Comparison of ENCODE assay signal across 8 mouse cellular contexts in the genomic region with DNA sequence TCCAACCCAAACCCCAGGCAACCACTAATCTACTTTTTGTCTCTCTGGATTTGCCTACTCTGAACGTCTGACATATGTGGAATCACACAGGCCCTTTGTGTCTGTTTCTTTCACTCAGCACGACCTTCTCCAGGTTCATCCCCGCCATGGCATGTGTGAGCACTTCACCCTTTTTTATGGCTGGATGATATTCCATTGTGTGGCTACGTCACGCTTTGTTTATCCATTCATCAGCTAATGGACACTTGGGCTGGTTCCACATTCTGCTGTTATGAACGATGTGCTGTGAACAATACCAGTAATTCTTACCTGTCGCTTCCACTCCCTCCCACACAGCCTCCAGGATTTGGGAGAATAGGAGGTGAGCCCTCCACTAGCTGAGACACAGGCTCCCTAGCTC. TPM values are rescaled to one million over a fixed set of nuclear protein-coding genes. Genes with fewer than 3 reads are reported as not detected.
DNase-seq lines count a peak whose midpoint lies in the region; ATAC-seq and TF ChIP-seq lines count a peak whose summit lies in the region.

No protein-coding gene starts in this region.

- TF ChIP-seq CTCF in testis, adult 2 months (IDR thresholded peaks at IDR 0.05; ENCODE audit: control insufficient read depth, insufficient read depth, insufficient replicate concordance, low read depth, low read length) = no peak

- H3K4me3 ChIP-seq in hindbrain, embryonic 10.5 days = peak overlapping the region; percentile 89; the same call in 1 of the 2 replicates
- no peak overlapping the region for H3K4me3 ChIP-seq in hindbrain, embryonic 16.5 days (ENCODE audit: low read length)
- H3K4me3 ChIP-seq in testis, adult 2 months (ENCODE audit: control insufficient read depth, low read depth, low read length) = peak overlapping the region; percentile 68
- H3K4me3 ChIP-seq in limb, embryonic 13.5 days = peak overlapping the region; percentile 99

- peaks cover 35% of the 10 kb centered on the region for H3K36me3 ChIP-seq in hindbrain, embryonic 10.5 days
- H3K36me3 ChIP-seq in hindbrain, embryonic 16.5 days (ENCODE audit: control insufficient read depth, insufficient read depth, low read length) = no peaks in the 10 kb centered on the region
- no peaks in the 10 kb centered on the region for H3K36me3 ChIP-seq in testis, adult 2 months (ENCODE audit: control insufficient read depth, insufficient read depth, low read length)
- H3K36me3 ChIP-seq in limb, embryonic 13.5 days = peaks cover 42% of the 10 kb centered on the region

- H3K9me3 ChIP-seq in hindbrain, embryonic 10.5 days = peaks cover 12% of the 10 kb centered on the region
- H3K9me3 ChIP-seq in hindbrain, embryonic 16.5 days (ENCODE audit: control insufficient read depth, low read length) = peaks cover 4% of the 10 kb centered on the region; the same call in 1 of the 2 replicates
- H3K9me3 ChIP-seq in limb, embryonic 13.5 days = peaks cover 14% of the 10 kb centered on the region

- H3K27ac ChIP-seq in hindbrain, embryonic 10.5 days = no peak overlapping the region
- H3K27ac ChIP-seq in hindbrain, embryonic 16.5 days (ENCODE audit: low read depth, low read length) = no peak overlapping the region
- no peak overlapping the region for H3K27ac ChIP-seq in testis, adult 2 months (ENCODE audit: control insufficient read depth, insufficient read depth, low read depth, low read length)
- H3K27ac ChIP-seq in limb, embryonic 13.5 days = peak overlapping the region; percentile 73; the same call in 1 of the 2 replicates

- no peak overlapping the region for H3K9ac ChIP-seq in hindbrain, embryonic 16.5 days (ENCODE audit: low read depth, low read length)
- no peak overlapping the region for H3K9ac ChIP-seq in limb, embryonic 13.5 days

- H3K4me2 ChIP-seq in hindbrain, embryonic 16.5 days (ENCODE audit: low read length) = no peak overlapping the region
- peak overlapping the region; percentile 91 for H3K4me2 ChIP-seq in limb, embryonic 13.5 days (replicated peaks)

- no peak for ATAC-seq in hindbrain, embryonic 16.5 days
- ATAC-seq in limb, embryonic 13.5 days (ENCODE audit: low FRiP score, low read depth) = no peak

- DNase-seq in hindbrain, embryonic 10.5 days (ENCODE audit: low spot score) = no peak
- DNase-seq in testis, postnatal 14 days (ENCODE audit: low spot score) = no peak
- DNase-seq in thymus, postnatal 10 days (ENCODE audit: low spot score in 2 of 2) = no peak
- DNase-seq in right cerebral cortex, postnatal 4 days = no peak
- no peak for DNase-seq in urinary bladder, postnatal 25 days (ENCODE audit: low spot score)

- peaks cover 70% of the 10 kb centered on the region for H3K4me1 ChIP-seq in hindbrain, embryonic 10.5 days (replicated peaks)
- peaks cover 26% of the 10 kb centered on the region for H3K4me1 ChIP-seq in hindbrain, embryonic 16.5 days (ENCODE audit: control insufficient read depth, insufficient read depth, low read depth, low read length)
- H3K4me1 ChIP-seq in testis, adult 2 months (ENCODE audit: control insufficient read depth, insufficient read depth, low read length) = peaks cover 13% of the 10 kb centered on the region
- peaks cover 55% of the 10 kb centered on the region for H3K4me1 ChIP-seq in limb, embryonic 13.5 days

- WGBS in hindbrain, embryonic 10.5 days = 36% methylated on average over 7 of the region's 7 CpGs
- 40% methylated on average over 7 of the region's 7 CpGs for WGBS in hindbrain, embryonic 16.5 days
- WGBS in limb, embryonic 13.5 days = 67% methylated on average over 7 of the region's 7 CpGs

- peaks cover 20% of the 10 kb centered on the region for H3K27me3 ChIP-seq in hindbrain, embryonic 10.5 days (ENCODE audit: insufficient read depth, poor library complexity, severe bottlenecking)
- peaks cover 9% of the 10 kb centered on the region for H3K27me3 ChIP-seq in hindbrain, embryonic 16.5 days (replicated peaks; ENCODE audit: control insufficient read depth, insufficient read depth, low read length)
- H3K27me3 ChIP-seq in testis, adult 2 months (ENCODE audit: control insufficient read depth, insufficient read depth, low read length) = no peaks in the 10 kb centered on the region
- no peaks in the 10 kb centered on the region for H3K27me3 ChIP-seq in limb, embryonic 13.5 days

- TF ChIP-seq POLR2A in testis, adult 2 months (IDR thresholded peaks at IDR 0.05; ENCODE audit: control insufficient read depth, low read depth, low read length) = no peak

RNA-seq across cellular contexts. Expression of gene Smad6, which starts 5.8 kb away (rescaled TPM):
- polyA plus RNA-seq in hindbrain, embryonic 10.5 days (2016; fragmentation: Nextera tagmentation; extraction: Ambion mirVana) = 5.3 and 6.7 TPM in 2 replicates
- polyA plus RNA-seq in hindbrain, embryonic 16.5 days (2015; fragmentation: Nextera tagmentation; extraction: Ambion mirVana) = 1.4 and 1.6 TPM in 2 replicates
- 34.5 and 38.1 TPM in 2 replicates for polyA plus RNA-seq in testis, adult 2 months (2012; rRNA removed)
- polyA plus RNA-seq in limb, embryonic 13.5 days (2015; fragmentation: Nextera tagmentation; extraction: Ambion mirVana) = 10.8 and 11.0 TPM in 2 replicates
